Mouse (Mus musculus): ENCODE results near the gene Vps26a. TPM values are rescaled to one million over a fixed set of nuclear protein-coding genes. Genes with fewer than 3 reads are reported as not detected.
A peak's percentile ranks its signal among the peaks of the same experiment; 100 is the strongest.
"Not testable (repeated sequence)": the region's sequence is repeated elsewhere in the genome, so short reads cannot be mapped to it uniquely, and the experiment has no call there.

Gene Vps26a
- polyA plus RNA-seq, 1 experiment from 2014 or later = 105 TPM

GRCm38 (mm10) chr10:62503836-62504628 is 17.4 kb upstream of the Vps26a start:
- 74% methylated on average over 12 of the region's 12 CpGs for WGBS
- DNase-seq (ENCODE audit: low spot score) = no peak
- Histone ChIP-seq H3K9ac (ENCODE audit: low read length) (no peak overlapping the region), H3K4me3 (ENCODE audit: low read depth, low read length) (no peak overlapping the region), H3K4me2 (ENCODE audit: low read depth) (no peak overlapping the region), H3K4me1 (ENCODE audit: control insufficient read depth, insufficient read depth, low read length) (no peaks in the 10 kb centered on the region), H3K36me3 (ENCODE audit: control insufficient read depth, insufficient read depth, low read length) (no peaks in the 10 kb centered on the region), H3K27me3 (ENCODE audit: control insufficient read depth, insufficient read depth, low read length) (no peaks in the 10 kb centered on the region), H3K27ac (ENCODE audit: low read depth, low read length) (no peak overlapping the region), H3K9me3 (ENCODE audit: control insufficient read depth, low read length) (no peaks in the 10 kb centered on the region)
- no peak for ATAC-seq (ENCODE audit: insufficient read depth, low FRiP score, low TSS enrichment)

DNA sequence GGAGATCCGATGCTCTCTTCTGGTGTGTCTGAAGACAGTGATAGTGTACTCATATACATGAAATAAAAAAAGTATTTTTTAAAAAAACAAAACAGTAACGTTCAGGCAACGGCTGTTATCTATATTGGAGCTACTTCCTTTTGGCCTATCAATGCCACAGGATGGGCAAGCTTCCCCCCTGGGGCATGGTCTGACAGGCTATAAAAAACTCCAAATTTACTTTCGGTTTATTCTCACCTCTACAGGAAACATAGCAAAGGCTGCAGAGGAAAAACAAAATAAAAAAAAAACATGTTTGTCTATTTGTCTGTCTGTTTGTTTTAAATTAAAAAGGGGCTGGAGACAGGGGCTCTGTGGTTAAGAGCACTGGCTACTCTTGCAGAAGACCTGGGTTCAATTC is 16.7 kb upstream of the Vps26a start:
- ATAC-seq (ENCODE audit: insufficient read depth, low FRiP score, low TSS enrichment) (no peak), DNase-seq (ENCODE audit: low spot score) (no peak)
- Histone ChIP-seq H3K4me3 (ENCODE audit: low read depth, low read length) (no peak overlapping the region), H3K4me1 (ENCODE audit: control insufficient read depth, insufficient read depth, low read length) (no peaks in the 10 kb centered on the region), H3K27ac (ENCODE audit: low read depth, low read length) (no peak overlapping the region), H3K4me2 (ENCODE audit: low read depth) (no peak overlapping the region), H3K27me3 (ENCODE audit: control insufficient read depth, insufficient read depth, low read length) (no peaks in the 10 kb centered on the region), H3K9me3 (ENCODE audit: control insufficient read depth, low read length) (no peaks in the 10 kb centered on the region), H3K9ac (ENCODE audit: low read length) (no peak overlapping the region), H3K36me3 (ENCODE audit: control insufficient read depth, insufficient read depth, low read length) (no peaks in the 10 kb centered on the region)
- 77% methylated on average over 4 of the region's 4 CpGs for WGBS

GRCm38 (mm10) chr10:62501951-62502350 is 15.3 kb upstream of the Vps26a start:
- Histone ChIP-seq H3K27ac (ENCODE audit: low read depth, low read length) (no peak overlapping the region), H3K4me1 (ENCODE audit: control insufficient read depth, insufficient read depth, low read length) (no peaks in the 10 kb centered on the region), H3K4me3 (ENCODE audit: low read depth, low read length) (no peak overlapping the region), H3K36me3 (ENCODE audit: control insufficient read depth, insufficient read depth, low read length) (no peaks in the 10 kb centered on the region), H3K9ac (ENCODE audit: low read length) (no peak overlapping the region), H3K4me2 (ENCODE audit: low read depth) (no peak overlapping the region), H3K27me3 (ENCODE audit: control insufficient read depth, insufficient read depth, low read length) (no peaks in the 10 kb centered on the region), H3K9me3 (ENCODE audit: control insufficient read depth, low read length) (no peaks in the 10 kb centered on the region)
- WGBS = 81% methylated on average over 7 of the region's 7 CpGs
- ATAC-seq (ENCODE audit: insufficient read depth, low FRiP score, low TSS enrichment) (no peak), DNase-seq (ENCODE audit: low spot score) (no peak)

GRCm38 (mm10) chr10:62500916-62501615 is 14.5 kb upstream of the Vps26a start:
- Histone ChIP-seq H3K4me2 (ENCODE audit: low read depth) (no peak overlapping the region), H3K27ac (ENCODE audit: low read depth, low read length) (no peak overlapping the region), H3K4me3 (ENCODE audit: low read depth, low read length) (no peak overlapping the region), H3K36me3 (ENCODE audit: control insufficient read depth, insufficient read depth, low read length) (no peaks in the 10 kb centered on the region), H3K9me3 (ENCODE audit: control insufficient read depth, low read length) (no peaks in the 10 kb centered on the region), H3K9ac (ENCODE audit: low read length) (no peak overlapping the region), H3K4me1 (ENCODE audit: control insufficient read depth, insufficient read depth, low read length) (no peaks in the 10 kb centered on the region), H3K27me3 (ENCODE audit: control insufficient read depth, insufficient read depth, low read length) (no peaks in the 10 kb centered on the region)
- WGBS = 90% methylated on average over 9 of the region's 9 CpGs
- ATAC-seq (ENCODE audit: insufficient read depth, low FRiP score, low TSS enrichment) (no peak), DNase-seq (ENCODE audit: low spot score) (no peak)

DNA sequence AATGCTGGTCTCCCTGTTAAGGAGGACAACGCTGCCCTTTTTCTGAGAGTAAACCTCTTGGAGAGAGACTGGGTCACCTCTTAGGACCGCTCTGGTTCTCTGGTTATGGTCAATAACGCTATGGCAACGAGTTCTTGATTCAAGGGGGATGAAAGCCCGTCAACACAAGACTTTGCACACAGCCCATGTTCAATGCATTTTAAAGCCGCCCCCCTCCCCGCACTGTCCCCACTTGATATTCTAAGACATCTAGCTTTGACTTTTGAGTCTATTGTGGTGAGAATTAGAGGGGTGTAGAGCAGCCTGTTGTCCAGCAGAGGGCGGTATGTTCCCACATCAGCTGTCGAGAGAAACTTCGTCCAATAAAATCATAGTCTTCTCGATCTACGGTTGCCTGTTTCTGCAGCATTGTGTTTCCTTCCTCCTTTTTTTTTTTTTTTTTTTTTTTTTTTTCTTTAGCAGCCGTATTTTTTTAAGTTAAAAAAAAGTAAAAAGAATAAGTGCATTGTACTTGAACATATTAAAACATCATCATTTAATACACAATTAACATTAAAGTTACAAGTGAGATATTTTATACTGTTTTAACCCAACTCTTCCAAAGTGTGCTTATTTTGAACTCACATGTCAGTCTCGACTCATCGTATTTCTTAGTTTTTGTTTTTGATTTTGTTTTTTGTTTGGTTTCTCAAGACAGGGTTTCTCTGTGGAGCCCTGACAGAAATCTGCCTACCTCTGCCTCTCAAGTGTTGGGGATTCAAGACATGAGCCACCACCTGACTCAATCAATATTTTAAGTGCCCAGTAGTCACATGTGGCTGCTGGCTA is 13.7 kb upstream of the Vps26a start:
- peak; percentile 31; the same call in 1 of the 2 replicates for ATAC-seq (ENCODE audit: insufficient read depth, low FRiP score, low TSS enrichment)
- no peaks in the 10 kb centered on the region for H3K4me1 ChIP-seq (ENCODE audit: control insufficient read depth, insufficient read depth, low read length)

GRCm38 (mm10) chr10:62491681-62492080 is 5.1 kb upstream of the Vps26a start:
- H3K9ac ChIP-seq (ENCODE audit: low read length); H3K36me3 ChIP-seq (ENCODE audit: control insufficient read depth, insufficient read depth, low read length); H3K4me2 ChIP-seq (ENCODE audit: low read depth); H3K27me3 ChIP-seq (ENCODE audit: control insufficient read depth, insufficient read depth, low read length); H3K27ac ChIP-seq (ENCODE audit: low read depth, low read length); H3K9me3 ChIP-seq (ENCODE audit: control insufficient read depth, low read length); H3K4me3 ChIP-seq (ENCODE audit: low read depth, low read length); H3K4me1 ChIP-seq (ENCODE audit: control insufficient read depth, insufficient read depth, low read length); ATAC-seq (ENCODE audit: insufficient read depth, low FRiP score, low TSS enrichment); DNase-seq (ENCODE audit: low spot score): not testable (repeated sequence)
- 81% methylated on average over 3 of the region's 3 CpGs for WGBS

More for the DNA sequence above, 13.7 kb upstream of the Vps26a start:
- Histone ChIP-seq H3K36me3 (ENCODE audit: control insufficient read depth, insufficient read depth, low read length) (no peaks in the 10 kb centered on the region), H3K4me3 (ENCODE audit: low read depth, low read length) (no peak overlapping the region), H3K9ac (ENCODE audit: low read length) (no peak overlapping the region), H3K27me3 (ENCODE audit: control insufficient read depth, insufficient read depth, low read length) (no peaks in the 10 kb centered on the region), H3K27ac (ENCODE audit: low read depth, low read length) (no peak overlapping the region), H3K9me3 (ENCODE audit: control insufficient read depth, low read length) (no peaks in the 10 kb centered on the region), H3K4me2 (ENCODE audit: low read depth) (no peak overlapping the region)
- DNase-seq (ENCODE audit: low spot score) = peak; percentile 67
- WGBS = 29% methylated on average over 15 of the region's 15 CpGs

- H3K27me3 ChIP-seq (ENCODE audit: control insufficient read depth, insufficient read depth, low read length) = no peaks in the 10 kb centered on the region
- no peaks in the 10 kb centered on the region; the same call in 1 of the 2 replicates for H3K4me1 ChIP-seq (ENCODE audit: control insufficient read depth, insufficient read depth, low read length)
- ATAC-seq (ENCODE audit: insufficient read depth, low FRiP score, low TSS enrichment) (no peak), DNase-seq (ENCODE audit: low spot score) (peak; percentile 30)
- no peak overlapping the region for H3K4me2 ChIP-seq (ENCODE audit: low read depth)
- H3K4me3 ChIP-seq (ENCODE audit: low read depth, low read length) = no peak overlapping the region
- H3K27ac ChIP-seq (ENCODE audit: low read depth, low read length) = no peak overlapping the region
- 29% methylated on average over 1 of the region's 1 CpGs for WGBS
- no peaks in the 10 kb centered on the region for H3K36me3 ChIP-seq (ENCODE audit: control insufficient read depth, insufficient read depth, low read length)
- no peaks in the 10 kb centered on the region for H3K9me3 ChIP-seq (ENCODE audit: control insufficient read depth, low read length)
- H3K9ac ChIP-seq (ENCODE audit: low read length) = no peak overlapping the region
These were observed 1.7 kb upstream of the Vps26a start for GRCm38 (mm10) chr10:62488266-62488665.

- WGBS = under 1% methylated on average over 41 of the region's 48 CpGs
- Histone ChIP-seq H3K27ac (ENCODE audit: low read depth, low read length) (peak overlapping the region; percentile 63; the same call in 1 of the 2 replicates), H3K36me3 (ENCODE audit: control insufficient read depth, insufficient read depth, low read length) (no peaks in the 10 kb centered on the region), H3K9me3 (ENCODE audit: control insufficient read depth, low read length) (no peaks in the 10 kb centered on the region), H3K4me1 (ENCODE audit: control insufficient read depth, insufficient read depth, low read length) (no peaks in the 10 kb centered on the region; the same call in 1 of the 2 replicates), H3K4me2 (ENCODE audit: low read depth) (peak overlapping the region; percentile 57), H3K27me3 (ENCODE audit: control insufficient read depth, insufficient read depth, low read length) (no peaks in the 10 kb centered on the region), H3K4me3 (ENCODE audit: low read depth, low read length) (peak overlapping the region; percentile 46), H3K9ac (ENCODE audit: low read length) (peak overlapping the region; percentile 64)
- ATAC-seq (ENCODE audit: insufficient read depth, low FRiP score, low TSS enrichment) = peak; percentile 85
- DNase-seq (ENCODE audit: low spot score) = no peak
These were observed 575 bp downstream of the Vps26a start for GRCm38 (mm10) chr10:62485878-62486582.
